Comparison of ENCODE assay signal across 13 mouse cellular contexts in the genomic region with DNA sequence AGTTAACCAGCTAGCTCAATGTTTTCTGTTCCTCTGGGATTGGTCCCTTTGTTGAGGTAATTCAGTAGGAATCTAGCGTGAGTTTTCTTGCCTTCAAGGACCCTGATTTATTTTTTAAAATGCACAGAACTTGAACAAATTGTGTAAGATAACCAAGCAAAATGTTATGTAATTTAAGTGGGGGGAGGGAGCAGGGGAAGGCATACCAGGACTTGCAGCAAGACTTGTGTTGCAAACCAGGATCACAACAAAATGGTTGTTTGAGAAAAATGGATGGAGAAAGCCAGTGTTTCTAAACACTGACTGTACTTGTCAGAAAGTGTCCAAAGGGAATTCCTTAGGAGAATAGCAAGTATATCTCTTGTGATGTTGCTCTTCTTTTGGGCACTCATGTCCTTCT.
"Had no signal": no experiment of that assay in that cellular context is flagged by ENCODE, and none has a peak within 500 bp of the region (broad histone marks: within the 10 kb centered on the region; RNA-seq: fewer than 3 reads in every experiment).

No protein-coding gene starts in this region.

- DNase-seq: liver, embryonic 13.5 days; liver, postnatal 0 days; lung, adult 2 months; lung, postnatal 14 days; midbrain, embryonic 14.5 days; retina, postnatal 1 day; right cerebral cortex, adult 18-20 months; right cerebral cortex, postnatal 25 days; right cerebral cortex, postnatal 4 days; thymus, adult 2 months; thymus, postnatal 25 days; thymus, postnatal 4 days had no signal

- ATAC-seq: liver, postnatal 0 days; midbrain, embryonic 16.5 days had no signal
